In the genomic region with DNA sequence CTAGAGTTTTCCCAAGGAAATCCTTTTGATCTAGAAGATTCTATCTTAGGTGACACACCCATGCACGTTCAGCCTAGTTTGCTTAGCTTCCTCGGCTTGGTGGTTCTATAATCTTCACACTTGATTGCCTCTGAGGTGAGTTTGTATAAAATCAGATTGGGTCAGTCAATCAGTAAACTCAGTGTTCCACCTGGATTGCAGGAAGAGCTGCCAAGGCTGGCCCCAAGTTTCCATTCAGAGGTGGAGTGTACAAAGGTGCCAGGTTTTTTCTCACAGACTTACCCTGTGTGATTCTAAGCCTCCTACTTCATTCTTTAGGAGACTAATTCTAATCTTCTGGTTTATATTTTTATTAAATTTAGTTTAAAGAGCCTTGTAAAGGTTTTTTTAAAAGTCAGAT, we compare ENCODE assay signal across 6 mouse cellular contexts.
"Had no signal": no experiment of that assay in that cellular context is flagged by ENCODE, and none has a peak within 500 bp of the region (broad histone marks: within the 10 kb centered on the region; RNA-seq: fewer than 3 reads in every experiment).

No protein-coding gene starts in this region.

- DNase-seq: liver; liver, embryonic 13.5 days; liver, postnatal 0 days; right cerebral cortex, adult 18-20 months; thymus, adult 2 months; thymus, postnatal 25 days had no signal
